Mouse (Mus musculus) layer of hippocampus, adult 8-10 months (tissue): ENCODE data around the gene Smg1. TPM values are rescaled to one million over a fixed set of nuclear protein-coding genes. Genes with fewer than 3 reads are reported as not detected.

Experiments used
- DNase-seq, 2 experiments: peaks; one replicate each; pipeline ENCODE4 v3.0.0; 2022; ENCODE audit warnings: low spot score in 2 of 2
- total RNA-seq, 4 experiments: library from RNA; stranded (reverse); gene quantifications; 2 replicates each; pipeline ENCODE4 v1.2.4; 2022

Smg1 gene
- total RNA-seq, 4 experiments from 2014 or later = 67.7 to 109 (median 84.9) TPM

- no peak for DNase-seq
Observed at GRCm38 (mm10) chr7:118143602-118144001, 99.9 kb downstream of the Smg1 start.

DNA sequence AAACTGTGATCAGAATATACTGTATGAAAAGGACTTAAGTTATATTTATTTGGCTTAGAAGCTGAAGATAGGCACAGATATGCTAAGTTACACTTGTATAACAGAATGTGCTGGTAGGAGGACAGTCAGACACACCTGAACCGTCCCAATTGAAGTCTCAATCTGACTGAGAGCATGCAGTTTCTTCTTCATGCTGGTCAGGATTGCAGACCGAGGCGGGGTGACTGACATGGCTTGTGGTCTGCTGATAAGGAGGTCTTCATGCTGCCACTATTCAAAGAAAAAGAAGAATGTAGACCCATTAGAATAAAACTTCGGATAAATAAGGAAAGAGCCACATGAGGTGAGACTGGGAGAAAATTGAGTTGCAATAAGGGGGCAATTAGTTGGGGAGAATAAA is 100.3 kb downstream of the Smg1 start:
- no peak for DNase-seq

- DNase-seq = no peak
Observed at GRCm38 (mm10) chr7:118141271-118141670, 102.2 kb downstream of the Smg1 start.

GRCm38 (mm10) chr7:118135128-118135527 is 108.3 kb downstream of the Smg1 start:
- DNase-seq = no peak

GRCm38 (mm10) chr7:118129430-118130041 is 113.9 kb downstream of the Smg1 start, which contains the start of gene Arl6ip1:
Gene Arl6ip1 (minus strand): TSS chr7:118129662.
- DNase-seq = peak; percentile 97 to 98

DNA sequence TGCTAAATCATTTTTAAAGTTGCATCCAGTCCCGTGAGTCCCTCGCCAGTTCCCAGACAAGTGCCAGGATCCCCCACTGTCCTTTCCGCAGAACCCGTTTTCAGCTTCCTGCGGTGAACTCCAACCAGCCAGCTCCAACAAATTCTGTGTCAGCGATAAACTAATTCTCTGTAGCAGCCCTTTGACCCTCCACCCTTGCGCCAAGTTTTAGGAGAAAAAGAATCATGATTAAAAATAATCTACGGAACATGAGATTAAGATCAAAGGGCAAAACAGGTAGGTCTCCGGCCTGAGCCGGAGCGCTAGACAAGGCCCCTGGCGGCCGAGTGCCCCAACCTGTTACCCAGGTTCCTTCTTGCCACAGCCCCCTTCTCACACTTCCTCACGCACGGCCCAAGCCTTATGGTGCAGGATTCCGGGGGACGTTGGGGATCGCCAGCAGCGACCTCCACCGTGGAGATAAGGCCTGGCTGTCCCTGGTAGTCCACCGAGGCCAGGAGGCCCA is 114.5 kb downstream of the Smg1 start:
- DNase-seq = peak in 1 of 2 experiments; percentile 29

DNA sequence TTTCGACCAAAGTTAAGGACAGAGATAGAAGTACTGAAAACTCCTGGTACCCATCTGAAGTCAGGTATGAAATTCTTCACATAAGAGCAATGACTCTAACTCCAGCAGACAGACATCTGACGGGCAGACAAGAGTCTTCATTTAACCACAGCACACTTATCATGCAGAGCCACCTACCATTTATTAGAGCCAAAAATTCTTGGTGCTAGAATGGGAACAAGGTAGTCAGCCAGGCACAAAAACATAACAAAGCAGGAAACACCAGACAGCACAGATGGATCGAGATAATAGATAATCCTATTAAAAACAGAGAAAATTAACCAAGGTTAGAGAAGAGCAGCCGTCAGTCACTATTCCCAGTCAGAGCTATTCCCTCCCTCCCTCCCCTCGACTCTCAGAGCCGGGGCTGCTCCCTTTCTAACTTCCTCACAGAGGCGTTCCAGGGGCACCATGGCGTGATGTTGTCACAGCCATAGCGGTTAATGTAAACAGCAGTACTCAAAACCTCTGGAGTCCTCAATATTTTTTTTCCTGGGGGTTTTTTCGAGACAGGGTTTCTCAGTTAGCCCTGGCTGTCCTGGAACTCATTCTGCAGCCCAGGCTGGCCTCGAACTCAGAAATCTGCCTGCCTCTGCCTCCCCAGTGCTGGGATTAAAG is 117.1 kb downstream of the Smg1 start:
- no peak for DNase-seq

DNA sequence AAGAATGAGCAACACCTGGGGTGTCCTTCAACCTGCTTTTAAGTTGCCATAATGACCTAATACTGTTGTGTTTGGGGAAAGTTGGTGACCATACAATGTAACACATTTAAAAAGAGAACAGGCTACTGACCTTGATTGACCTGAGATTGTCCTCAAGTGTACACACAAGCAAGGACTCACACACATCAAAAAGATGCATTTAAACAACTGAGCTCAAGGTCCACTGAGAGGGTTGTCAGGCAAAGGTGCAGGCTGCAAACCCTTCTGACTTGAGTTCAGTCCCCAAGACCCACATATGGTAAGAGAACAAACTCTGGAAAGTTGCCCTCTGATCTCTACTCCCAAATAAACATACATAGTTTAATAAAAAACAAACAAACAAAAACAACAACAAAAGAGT is 117.7 kb downstream of the Smg1 start:
- DNase-seq = no peak

DNA sequence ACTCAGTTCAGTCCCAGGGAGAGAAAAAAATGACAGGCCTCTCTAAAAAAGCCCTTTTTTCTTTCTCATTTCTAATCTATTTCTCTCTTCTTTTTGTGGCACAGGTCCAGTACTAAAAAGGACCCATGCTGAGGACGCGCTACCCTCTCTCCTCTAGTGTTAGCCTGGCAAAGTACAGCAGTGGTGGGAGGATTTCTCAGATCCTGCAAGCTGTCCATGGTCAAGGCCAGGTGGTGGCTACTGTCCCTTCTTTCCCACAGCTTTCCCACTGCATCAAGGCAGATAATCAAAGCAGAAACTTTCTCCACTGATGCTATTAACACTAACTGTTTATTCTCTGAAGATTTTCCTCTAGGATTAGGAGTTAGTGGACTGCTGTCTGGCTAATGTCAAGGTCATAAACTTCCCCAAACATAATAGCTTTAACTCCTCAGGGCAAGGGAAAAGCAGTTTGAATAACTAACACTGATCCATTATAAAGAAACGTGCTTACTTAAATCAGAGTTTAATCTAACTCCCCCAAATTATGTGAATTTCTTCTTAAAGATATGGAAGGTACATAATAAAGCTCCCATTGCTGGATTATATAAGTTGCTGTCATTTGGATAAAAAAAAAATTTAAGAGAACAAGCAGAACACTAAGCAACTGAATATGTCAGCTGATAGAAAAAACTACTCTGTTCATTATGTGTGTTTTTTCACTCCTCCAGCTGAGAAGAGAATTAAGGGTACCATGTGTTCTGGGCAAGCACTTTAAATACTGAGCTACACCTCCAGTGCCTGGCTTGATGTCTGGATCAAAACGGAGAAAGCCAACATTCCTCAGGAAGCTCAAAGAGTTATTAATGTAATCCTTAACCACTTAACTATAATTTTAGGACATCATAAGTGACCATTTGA is 119.7 kb downstream of the Smg1 start:
- DNase-seq = no peak

DNA sequence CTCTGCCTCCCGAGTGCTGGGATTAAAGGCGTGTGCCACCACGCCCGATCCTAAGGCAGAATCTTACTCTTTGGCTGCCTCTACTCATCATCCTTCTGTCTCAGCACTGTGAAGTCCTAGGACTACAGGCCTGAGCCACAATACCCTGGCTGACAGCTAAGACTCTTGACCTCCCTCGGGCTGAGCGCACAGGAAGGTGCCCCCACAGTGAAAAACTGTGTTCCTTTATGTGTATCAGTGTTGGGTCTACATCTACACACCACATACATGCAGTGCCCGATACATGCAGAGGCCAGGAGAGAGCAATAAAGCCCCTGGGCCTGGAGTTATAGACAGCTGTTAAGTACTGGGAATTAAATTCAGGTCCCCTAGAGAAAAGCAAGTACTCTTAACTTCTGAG is 121.2 kb downstream of the Smg1 start:
- DNase-seq = no peak

- no peak for DNase-seq
Observed at GRCm38 (mm10) chr7:118120654-118121053, 122.8 kb downstream of the Smg1 start.

DNA sequence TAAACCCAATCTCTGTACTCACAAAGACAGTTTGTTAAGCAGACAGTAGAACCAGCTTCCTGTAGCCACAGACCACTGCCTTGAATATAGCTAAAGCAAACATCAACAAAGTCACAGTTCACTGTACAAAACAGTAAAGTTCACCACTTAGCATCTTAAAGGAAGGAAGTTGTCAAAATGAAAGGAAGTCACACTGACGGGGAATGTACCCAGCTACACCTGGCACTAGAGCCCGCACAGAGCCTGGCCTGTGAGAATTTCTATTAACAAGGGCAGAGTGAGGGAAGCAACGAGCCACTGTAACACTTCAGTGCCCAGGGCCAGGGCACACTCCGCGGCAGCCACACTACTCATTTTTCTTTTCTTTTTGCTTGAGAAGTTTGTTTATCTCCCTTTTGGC is 123.5 kb downstream of the Smg1 start:
- DNase-seq = no peak

DNA sequence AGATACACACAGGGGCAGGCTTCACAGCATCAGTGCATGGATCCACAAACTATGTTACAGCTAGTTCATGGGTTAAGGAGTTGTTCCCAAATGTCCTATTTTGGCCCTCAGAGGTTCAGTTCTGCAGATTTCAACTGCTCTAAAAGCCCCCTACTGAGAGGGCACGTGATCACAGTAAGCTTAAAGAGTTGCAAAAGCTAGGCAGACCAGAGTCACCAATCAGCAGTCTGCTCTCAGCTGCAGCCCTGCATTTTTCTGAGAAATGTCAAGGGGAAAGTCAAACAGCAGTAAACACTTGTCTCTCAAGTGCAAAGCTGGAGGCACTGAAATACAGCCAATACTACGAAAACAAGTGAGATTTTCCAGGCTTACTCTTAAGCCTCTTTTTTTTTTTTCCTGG is 124.3 kb downstream of the Smg1 start:
- no peak for DNase-seq

DNA sequence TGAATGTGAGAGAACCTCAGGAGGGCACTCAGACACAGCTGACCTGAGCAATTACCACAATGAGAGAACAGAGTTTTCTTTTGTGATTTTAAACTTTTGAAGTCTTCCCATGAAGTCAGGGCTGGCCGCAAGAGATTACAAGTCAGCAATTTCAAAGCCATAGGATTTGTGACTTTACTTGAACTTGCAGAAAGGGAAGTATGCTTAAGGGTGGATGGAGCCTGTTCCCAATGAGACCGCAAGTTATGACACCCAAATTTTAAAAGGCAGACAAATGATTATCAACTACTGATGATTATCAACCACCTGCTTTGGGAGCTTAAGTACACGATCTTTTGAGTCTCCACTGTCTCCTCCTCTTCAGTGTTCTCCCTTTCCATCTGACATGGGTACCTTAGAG is 125.0 kb downstream of the Smg1 start:
- DNase-seq = no peak

GRCm38 (mm10) chr7:118117539-118118210 is 125.8 kb downstream of the Smg1 start:
- no peak for DNase-seq

DNA sequence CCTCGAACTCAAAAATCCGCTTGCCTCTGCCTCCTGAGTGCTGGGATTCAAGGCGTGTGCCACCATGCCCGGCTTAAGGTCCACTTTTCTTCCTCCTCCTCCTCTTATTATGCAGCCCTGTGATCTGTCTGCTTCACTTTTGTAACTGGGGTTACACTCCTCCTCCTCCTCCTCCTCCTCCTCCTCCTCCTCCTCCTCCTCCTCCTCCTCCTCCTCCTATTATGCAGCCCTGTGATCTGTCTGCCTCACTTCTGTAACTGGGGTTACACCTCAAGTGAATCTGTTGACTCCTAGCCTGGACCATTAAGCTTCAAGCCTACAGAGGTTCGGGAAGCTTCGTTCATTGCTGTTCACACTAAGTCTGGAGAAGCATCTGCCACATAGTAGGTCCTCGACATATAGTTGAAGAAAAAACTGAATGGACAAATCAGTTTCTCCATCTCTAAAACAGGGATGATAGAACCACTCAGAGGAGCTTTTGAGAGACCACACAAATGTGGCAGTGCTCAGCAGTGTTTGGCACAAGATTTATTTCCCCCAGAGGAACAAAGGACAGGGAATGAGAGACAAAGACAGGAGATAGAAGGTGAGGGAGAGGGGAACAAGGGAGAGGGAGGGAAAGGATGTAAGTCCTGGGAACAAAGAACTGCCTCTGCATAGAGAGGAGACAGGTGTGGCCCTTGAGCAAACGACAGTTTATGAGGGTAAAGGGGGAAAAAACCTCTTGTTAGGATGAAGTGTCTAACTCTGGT is 126.5 kb downstream of the Smg1 start:
- no peak for DNase-seq

DNA sequence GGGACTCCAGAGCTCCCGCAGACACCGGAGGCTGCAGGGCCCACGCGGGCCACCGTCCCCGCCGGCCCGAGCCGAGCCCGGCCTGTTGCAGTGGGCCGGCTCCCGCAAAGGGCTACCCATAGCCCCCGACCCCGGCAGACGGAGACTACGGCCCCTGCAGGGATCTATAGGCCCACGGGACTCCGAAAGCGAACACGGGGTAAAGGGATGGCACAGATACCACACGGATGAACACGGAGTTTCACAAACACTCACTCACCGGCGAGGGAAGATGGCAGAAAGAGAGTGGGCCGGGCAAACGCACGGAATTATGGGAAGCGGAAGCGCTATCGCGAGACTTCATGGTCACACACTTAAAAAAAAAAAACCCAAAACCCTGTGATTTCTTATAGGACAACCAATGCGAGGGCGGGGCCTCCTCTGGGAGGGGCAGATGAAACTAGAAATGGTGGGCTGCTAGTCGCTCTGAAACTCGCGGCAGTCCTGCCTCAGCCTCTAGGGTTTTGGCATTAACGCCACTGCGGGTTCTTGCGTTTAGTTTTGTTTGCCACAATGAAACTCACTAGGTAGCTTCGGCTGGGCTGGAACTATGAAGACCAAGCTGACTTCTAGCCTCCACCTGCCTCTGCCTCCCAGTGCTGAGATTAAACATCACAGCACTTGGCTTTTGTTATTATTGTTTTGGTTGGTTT is 127.4 kb downstream of the Smg1 start, which contains the start of gene Rps15a:
Gene Rps15a, minus strand, starts transcription at position 312 of the 692 bp plus-strand sequence.
- DNase-seq = peak; percentile 89 to 94

DNA sequence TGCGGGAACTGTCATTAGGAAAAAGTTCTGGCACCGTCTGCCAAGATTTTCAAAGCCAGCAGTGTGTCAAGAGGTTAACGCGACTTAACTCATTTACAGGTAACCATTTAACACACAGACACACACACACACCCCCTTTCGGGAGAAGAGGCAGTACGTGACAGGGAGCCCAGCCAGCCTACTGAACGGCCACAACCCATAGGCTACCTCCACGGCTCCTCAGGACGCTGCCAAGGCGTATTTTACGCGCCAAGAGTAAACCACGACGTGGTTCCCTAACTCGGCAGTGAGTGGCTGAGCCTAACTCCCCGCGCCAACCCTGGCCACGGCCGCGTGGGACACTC is 128.0 kb downstream of the Smg1 start:
- no peak for DNase-seq

DNA sequence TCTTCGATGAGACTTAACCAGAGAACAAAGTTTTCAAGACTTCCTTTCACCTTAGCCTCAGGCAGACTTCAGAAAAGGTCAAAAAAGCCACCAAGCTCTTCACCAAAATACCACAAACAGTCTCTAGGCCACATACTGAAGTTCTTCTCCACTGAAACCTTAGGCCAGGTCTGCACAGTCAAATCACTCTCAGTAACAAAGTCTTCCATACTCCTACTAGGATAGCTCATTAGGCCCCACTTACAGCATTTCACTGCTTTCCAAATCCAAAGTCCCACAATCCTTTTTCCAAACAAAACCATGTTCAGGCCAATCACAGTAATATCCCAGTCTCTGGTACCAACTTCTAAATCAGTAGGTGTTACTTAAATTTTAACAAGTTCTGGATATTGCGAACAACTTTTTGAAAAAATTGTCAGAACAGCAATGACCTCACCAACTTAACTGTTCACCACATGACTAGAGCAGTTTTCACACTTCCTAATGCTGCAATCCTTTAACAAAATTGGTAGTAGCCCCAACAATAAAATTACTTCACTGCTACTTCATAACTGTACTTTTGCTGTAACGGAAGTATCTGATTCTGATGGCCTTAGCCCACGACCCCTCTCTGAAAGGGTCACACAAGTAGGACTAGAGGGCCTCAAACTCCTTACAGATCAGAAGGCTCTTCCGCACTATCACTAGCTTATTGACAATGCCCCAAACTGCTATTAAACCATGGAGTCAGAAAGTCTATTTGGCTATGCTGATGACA is 129.8 kb downstream of the Smg1 start:
- DNase-seq = no peak
